Mouse (Mus musculus): ENCODE data around the gene St6gal2. TPM values are rescaled to one million over a fixed set of nuclear protein-coding genes. Genes with fewer than 3 reads are reported as not detected.
A peak's percentile ranks its signal among the peaks of the same experiment; 100 is the strongest.

The St6gal2 gene
- 0.69 and 0.75 TPM in 2 replicates for polyA plus RNA-seq (2014; fragmentation: Nextera tagmentation; extraction: Ambion mirVana)

DNA sequence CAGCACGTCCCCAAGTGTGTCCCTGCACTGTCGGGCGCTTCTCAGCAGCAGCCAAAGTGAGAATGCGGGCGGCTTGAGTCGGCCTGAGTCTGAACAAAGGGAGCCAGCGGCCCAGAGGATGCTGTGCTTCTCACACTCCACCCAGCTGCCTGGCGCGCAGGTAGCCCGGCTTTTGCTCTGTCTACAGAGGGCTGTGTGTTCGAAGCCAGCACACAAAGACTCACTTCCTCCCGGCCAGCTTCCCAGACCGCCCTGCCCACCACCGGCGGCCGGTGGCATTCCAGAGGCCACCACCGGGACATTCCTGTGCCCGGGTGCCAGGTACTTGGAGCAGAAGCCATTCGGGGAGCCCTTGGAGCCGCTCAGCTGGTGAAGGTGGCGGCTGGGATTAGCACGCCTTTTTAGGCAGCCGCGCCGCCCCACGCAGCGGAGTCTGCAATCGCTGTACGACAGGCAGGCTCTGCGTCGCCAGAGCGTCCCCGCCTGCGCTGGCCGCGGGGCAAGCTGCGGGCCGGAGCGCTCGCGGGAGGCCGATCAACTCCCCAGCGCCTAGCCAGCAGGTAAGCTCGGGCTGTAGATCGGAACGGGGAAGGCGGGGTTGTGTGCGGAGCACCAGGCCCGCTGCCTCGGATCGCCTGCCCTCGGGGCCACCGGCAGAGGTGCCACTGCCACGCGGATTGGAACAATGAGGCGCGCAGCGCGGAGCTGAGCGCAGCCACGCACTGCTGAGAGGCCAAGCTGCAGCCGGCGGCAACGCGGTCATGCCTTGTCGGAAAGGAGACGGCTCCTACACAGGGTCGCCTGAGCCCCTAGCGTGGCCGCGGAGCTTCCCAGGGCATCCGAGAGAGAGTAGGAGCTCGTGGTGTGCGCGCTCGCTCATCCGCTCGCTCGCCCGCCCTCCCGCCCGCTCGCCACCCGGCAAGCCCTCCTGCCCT, at the start of gene St6gal2:
Gene St6gal2, plus strand, starts transcription at position 133 of the 935 bp plus-strand sequence.
- Histone ChIP-seq H3K27me3 (replicated peaks; ENCODE audit: control insufficient read depth, insufficient read depth, low read length) (peaks cover 26% of the 10 kb centered on the region), H3K4me2 (peak within 1 kb of the TSS; percentile 79), H3K27ac (ENCODE audit: low read depth, low read length) (no peak within 1 kb of the TSS), H3K4me3 (ENCODE audit: low read depth, low read length) (peak within 1 kb of the TSS; percentile 50), H3K4me1 (replicated peaks; ENCODE audit: control insufficient read depth, insufficient read depth, low read length) (no peaks in the 10 kb centered on the region), H3K9ac (ENCODE audit: low read depth, low read length) (0 out of 2 replicates have a peak within 1 kb of the TSS, but pooled peaks have one; percentile 25), H3K36me3 (ENCODE audit: control insufficient read depth, insufficient read depth, low read length) (no peaks in the 10 kb centered on the region), H3K9me3 (ENCODE audit: control insufficient read depth, low read length) (no peaks in the 10 kb centered on the region)
- peak; percentile 41 for DNase-seq (ENCODE audit: low spot score)
- ATAC-seq (replicated peaks; ENCODE audit: low FRiP score): peak; percentile 51
- 1% methylated on average over 84 of the region's 84 CpGs for WGBS

DNA sequence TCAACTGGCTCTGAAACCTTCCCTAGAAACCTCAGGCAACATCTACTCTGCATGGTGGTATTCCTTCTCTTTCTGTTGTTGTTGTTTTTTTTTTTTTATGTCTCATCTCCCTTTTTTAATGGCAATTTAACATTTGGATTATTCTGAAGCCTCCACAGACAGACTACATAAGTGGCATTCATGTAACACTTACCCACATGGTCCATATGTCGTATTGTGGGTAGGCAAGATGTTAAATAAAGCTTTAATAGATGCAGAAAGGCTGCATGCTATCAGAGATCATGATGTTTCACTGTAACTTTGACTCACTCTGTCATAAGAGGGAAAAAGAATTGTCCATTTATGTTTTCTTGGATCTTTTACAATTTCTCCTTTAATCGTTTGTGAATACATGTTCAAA, 39.1 kb upstream of the St6gal2 start:
- Histone ChIP-seq H3K4me3 (ENCODE audit: low read depth, low read length) (no peak overlapping the region), H3K27me3 (replicated peaks; ENCODE audit: control insufficient read depth, insufficient read depth, low read length) (no peaks in the 10 kb centered on the region), H3K36me3 (ENCODE audit: control insufficient read depth, insufficient read depth, low read length) (no peaks in the 10 kb centered on the region), H3K27ac (ENCODE audit: low read depth, low read length) (no peak overlapping the region), H3K4me1 (replicated peaks; ENCODE audit: control insufficient read depth, insufficient read depth, low read length) (no peaks in the 10 kb centered on the region), H3K4me2 (no peak overlapping the region), H3K9ac (ENCODE audit: low read depth, low read length) (no peak overlapping the region), H3K9me3 (ENCODE audit: control insufficient read depth, low read length) (no peaks in the 10 kb centered on the region)
- no peak for DNase-seq (ENCODE audit: low spot score)
- ATAC-seq (replicated peaks; ENCODE audit: low FRiP score): no peak
- WGBS: 83% methylated on average over 2 of the region's 2 CpGs

DNA sequence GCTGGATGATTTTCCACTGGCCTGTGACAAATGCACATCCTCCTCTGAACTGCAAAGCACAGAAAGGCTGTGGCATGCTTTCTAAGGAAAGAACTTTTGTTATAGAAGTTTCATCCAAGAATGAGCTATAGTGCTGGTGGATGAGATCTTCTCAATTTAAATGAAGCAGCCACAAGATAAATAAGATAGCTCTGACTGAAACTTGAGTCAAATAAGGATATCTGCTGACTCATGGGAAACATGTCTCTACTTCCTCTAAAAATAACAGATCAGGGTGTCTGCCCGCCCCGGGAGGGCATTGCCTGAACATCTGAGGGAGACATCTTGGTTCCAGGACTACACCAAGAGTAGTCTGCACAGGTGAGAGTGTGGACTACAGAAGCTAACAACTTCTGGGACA, 28.7 kb upstream of the St6gal2 start:
- 71% methylated on average over 2 of the region's 2 CpGs for WGBS
- ATAC-seq (replicated peaks; ENCODE audit: low FRiP score) (no peak), DNase-seq (ENCODE audit: low spot score) (no peak)
- H3K4me2 ChIP-seq: no peak overlapping the region
- H3K4me3 ChIP-seq (ENCODE audit: low read depth, low read length): no peak overlapping the region
- no peaks in the 10 kb centered on the region for H3K4me1 ChIP-seq (replicated peaks; ENCODE audit: control insufficient read depth, insufficient read depth, low read length)
- H3K27ac ChIP-seq (ENCODE audit: low read depth, low read length): no peak overlapping the region
- H3K27me3 ChIP-seq (replicated peaks; ENCODE audit: control insufficient read depth, insufficient read depth, low read length): no peaks in the 10 kb centered on the region
- no peak overlapping the region for H3K9ac ChIP-seq (ENCODE audit: low read depth, low read length)
- H3K36me3 ChIP-seq (ENCODE audit: control insufficient read depth, insufficient read depth, low read length): no peaks in the 10 kb centered on the region
- H3K9me3 ChIP-seq (ENCODE audit: control insufficient read depth, low read length): no peaks in the 10 kb centered on the region

DNA sequence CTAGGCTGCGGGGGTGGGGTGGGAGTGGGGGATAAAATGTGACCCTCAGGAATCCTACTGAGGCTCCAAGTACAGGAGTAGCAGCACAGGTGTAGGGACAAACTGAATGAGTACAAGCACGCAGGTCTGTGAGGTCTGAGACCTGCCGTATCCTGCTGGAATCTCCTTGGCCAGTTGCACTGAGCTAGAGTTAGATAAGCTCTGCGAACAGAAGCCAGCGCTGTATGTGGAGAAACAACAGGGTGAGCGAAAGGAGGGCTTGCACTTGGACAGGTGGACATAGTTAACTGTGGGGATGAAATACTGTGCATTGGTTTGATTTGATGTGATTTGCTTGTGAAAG, 974 bp downstream of the St6gal2 start:
- Histone ChIP-seq H3K4me2 (peak overlapping the region; percentile 79), H3K27me3 (replicated peaks; ENCODE audit: control insufficient read depth, insufficient read depth, low read length) (peaks cover 26% of the 10 kb centered on the region), H3K4me3 (ENCODE audit: low read depth, low read length) (peak overlapping the region; percentile 50), H3K36me3 (ENCODE audit: control insufficient read depth, insufficient read depth, low read length) (no peaks in the 10 kb centered on the region), H3K9ac (ENCODE audit: low read depth, low read length) (0 out of 2 replicates have a peak overlapping the region, but pooled peaks have one; percentile 25), H3K9me3 (ENCODE audit: control insufficient read depth, low read length) (no peaks in the 10 kb centered on the region), H3K27ac (ENCODE audit: low read depth, low read length) (no peak overlapping the region), H3K4me1 (replicated peaks; ENCODE audit: control insufficient read depth, insufficient read depth, low read length) (no peaks in the 10 kb centered on the region)
- DNase-seq (ENCODE audit: low spot score) (no peak), ATAC-seq (replicated peaks; ENCODE audit: low FRiP score) (peak; percentile 31)
- WGBS: 8% methylated on average over 6 of the region's 6 CpGs

DNA sequence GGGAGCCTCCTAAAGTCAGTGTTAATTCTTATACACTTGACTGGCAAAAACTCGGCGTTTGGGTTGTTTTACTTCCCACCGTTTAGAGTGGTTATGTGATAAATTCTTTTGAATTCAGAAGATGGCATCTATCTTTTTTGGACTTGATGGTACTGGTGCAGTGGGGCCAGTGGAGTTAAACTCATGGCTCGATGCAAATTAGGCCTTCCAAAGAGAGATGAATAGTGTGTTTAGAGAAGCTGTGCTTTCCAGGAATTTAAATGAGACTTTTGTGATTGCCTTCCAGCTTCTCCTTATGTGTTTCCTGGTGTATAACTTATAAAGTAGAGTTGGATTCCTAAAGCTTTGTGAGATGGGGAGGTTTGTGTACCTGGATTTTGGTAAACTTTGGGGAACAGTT, 1.5 kb downstream of the St6gal2 start:
- no peak overlapping the region for H3K4me3 ChIP-seq (ENCODE audit: low read depth, low read length)
- DNase-seq (ENCODE audit: low spot score) (no peak), ATAC-seq (replicated peaks; ENCODE audit: low FRiP score) (no peak)
- H3K9me3 ChIP-seq (ENCODE audit: control insufficient read depth, low read length): no peaks in the 10 kb centered on the region
- no peak overlapping the region for H3K9ac ChIP-seq (ENCODE audit: low read depth, low read length)
- WGBS: 41% methylated on average over 4 of the region's 4 CpGs
- H3K4me1 ChIP-seq (replicated peaks; ENCODE audit: control insufficient read depth, insufficient read depth, low read length): no peaks in the 10 kb centered on the region
- H3K27me3 ChIP-seq (replicated peaks; ENCODE audit: control insufficient read depth, insufficient read depth, low read length): peaks cover 26% of the 10 kb centered on the region
- no peaks in the 10 kb centered on the region for H3K36me3 ChIP-seq (ENCODE audit: control insufficient read depth, insufficient read depth, low read length)
- H3K4me2 ChIP-seq: no peak overlapping the region
- no peak overlapping the region for H3K27ac ChIP-seq (ENCODE audit: low read depth, low read length)

DNA sequence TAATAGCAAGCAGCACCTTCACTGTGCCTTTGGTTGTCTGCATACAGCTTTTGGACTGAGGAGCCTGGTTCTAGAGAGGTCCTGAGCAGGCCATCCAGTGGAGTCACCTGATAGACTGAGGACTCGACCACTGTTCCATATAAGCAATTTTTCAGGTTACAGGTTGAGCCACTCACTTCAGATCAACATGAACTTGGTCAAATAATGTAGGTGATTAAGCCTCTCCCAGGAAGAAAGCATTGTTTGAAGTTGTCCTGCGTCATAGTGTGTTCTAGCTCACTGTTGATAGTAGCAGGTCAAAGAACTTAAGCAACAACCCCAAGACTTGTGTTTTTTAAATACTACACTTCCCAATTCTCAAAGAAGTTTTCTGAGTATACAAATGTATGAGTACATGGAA, 5.8 kb downstream of the St6gal2 start:
- no peak for ATAC-seq (replicated peaks; ENCODE audit: low FRiP score)

DNA sequence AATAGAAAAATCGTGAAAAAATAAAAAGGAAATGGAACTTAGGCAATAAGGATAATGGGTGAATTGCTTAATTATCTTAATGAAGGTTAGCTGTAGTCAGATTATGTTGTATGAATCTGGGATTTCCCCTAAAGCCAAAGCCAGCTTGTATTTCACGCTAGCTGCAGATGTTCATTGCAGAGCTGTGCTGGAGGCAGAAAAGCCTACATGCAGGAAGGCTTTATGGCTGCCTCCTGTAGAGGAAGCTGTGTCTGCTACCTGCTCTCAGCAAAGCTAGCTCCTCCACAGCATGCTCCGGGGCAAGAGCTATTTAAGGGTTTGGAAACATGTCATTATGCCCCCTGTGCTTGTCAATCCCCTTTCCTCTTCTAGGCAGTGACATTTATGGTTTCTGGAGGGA, 9.3 kb downstream of the St6gal2 start:
- no peak for ATAC-seq (replicated peaks; ENCODE audit: low FRiP score)
- H3K36me3 ChIP-seq (ENCODE audit: control insufficient read depth, insufficient read depth, low read length): no peaks in the 10 kb centered on the region
- no peak overlapping the region for H3K4me3 ChIP-seq (ENCODE audit: low read depth, low read length)
- no peaks in the 10 kb centered on the region for H3K4me1 ChIP-seq (replicated peaks; ENCODE audit: control insufficient read depth, insufficient read depth, low read length)
- DNase-seq (ENCODE audit: low spot score): no peak
- no peaks in the 10 kb centered on the region for H3K27me3 ChIP-seq (replicated peaks; ENCODE audit: control insufficient read depth, insufficient read depth, low read length)
- H3K9me3 ChIP-seq (ENCODE audit: control insufficient read depth, low read length): no peaks in the 10 kb centered on the region
- H3K9ac ChIP-seq (ENCODE audit: low read depth, low read length): no peak overlapping the region
- no peak overlapping the region for H3K4me2 ChIP-seq
- WGBS: 59% methylated on average over 3 of the region's 3 CpGs
- no peak overlapping the region for H3K27ac ChIP-seq (ENCODE audit: low read depth, low read length)

More for the DNA sequence above, 5.8 kb downstream of the St6gal2 start:
- Histone ChIP-seq H3K27me3 (replicated peaks; ENCODE audit: control insufficient read depth, insufficient read depth, low read length) (peaks cover 12% of the 10 kb centered on the region), H3K4me2 (no peak overlapping the region), H3K9ac (ENCODE audit: low read depth, low read length) (no peak overlapping the region), H3K4me1 (replicated peaks; ENCODE audit: control insufficient read depth, insufficient read depth, low read length) (no peaks in the 10 kb centered on the region), H3K9me3 (ENCODE audit: control insufficient read depth, low read length) (no peaks in the 10 kb centered on the region), H3K36me3 (ENCODE audit: control insufficient read depth, insufficient read depth, low read length) (no peaks in the 10 kb centered on the region), H3K4me3 (ENCODE audit: low read depth, low read length) (no peak overlapping the region), H3K27ac (ENCODE audit: low read depth, low read length) (no peak overlapping the region)
- 65% methylated on average over 2 of the region's 2 CpGs for WGBS
- DNase-seq (ENCODE audit: low spot score): no peak

DNA sequence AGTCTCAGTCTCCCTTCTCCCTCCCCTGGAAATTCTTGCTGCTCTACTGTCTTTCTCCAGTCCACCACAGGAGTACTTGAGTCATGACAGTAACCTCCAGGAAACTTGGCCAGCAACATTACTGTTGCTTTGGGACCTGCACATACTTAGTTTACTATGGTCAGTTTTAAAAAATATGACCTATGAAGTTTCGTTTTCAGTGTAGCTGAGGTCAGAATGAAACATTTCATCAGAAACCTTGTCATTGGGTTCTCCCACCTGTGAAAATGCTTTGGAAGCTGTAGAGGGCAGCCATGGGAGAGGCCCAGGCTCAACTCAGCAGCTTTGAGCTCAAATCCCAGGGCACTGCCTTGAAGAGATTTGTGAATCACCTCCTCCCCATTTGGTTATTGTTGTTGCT, 15.0 kb downstream of the St6gal2 start:
- Histone ChIP-seq H3K4me2 (no peak overlapping the region), H3K36me3 (ENCODE audit: control insufficient read depth, insufficient read depth, low read length) (no peaks in the 10 kb centered on the region), H3K9ac (ENCODE audit: low read depth, low read length) (no peak overlapping the region), H3K27ac (ENCODE audit: low read depth, low read length) (no peak overlapping the region), H3K9me3 (ENCODE audit: control insufficient read depth, low read length) (no peaks in the 10 kb centered on the region), H3K4me1 (replicated peaks; ENCODE audit: control insufficient read depth, insufficient read depth, low read length) (no peaks in the 10 kb centered on the region), H3K27me3 (replicated peaks; ENCODE audit: control insufficient read depth, insufficient read depth, low read length) (no peaks in the 10 kb centered on the region), H3K4me3 (ENCODE audit: low read depth, low read length) (no peak overlapping the region)
- WGBS: 70% methylated on average over 1 of the region's 1 CpGs
- no peak for DNase-seq (ENCODE audit: low spot score)
- ATAC-seq (replicated peaks; ENCODE audit: low FRiP score): no peak

DNA sequence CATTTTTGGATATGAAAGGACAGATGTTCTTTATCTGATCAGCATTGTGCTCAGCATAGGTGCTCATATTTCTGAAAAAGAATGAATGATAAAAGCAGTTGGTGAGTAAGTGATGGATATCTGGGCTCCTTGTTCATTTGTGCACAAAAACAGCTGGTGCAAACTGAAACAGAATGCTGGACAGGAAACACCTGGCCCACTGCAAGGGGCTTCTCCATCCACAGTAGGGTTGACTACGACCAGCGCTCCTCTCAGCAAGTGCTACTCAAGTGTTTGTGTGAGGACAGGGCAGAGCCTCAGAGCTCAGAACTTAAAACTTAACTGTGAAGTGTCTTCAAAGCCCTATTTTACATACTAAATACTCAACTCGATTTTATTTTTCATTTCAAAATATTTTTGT, 22.4 kb downstream of the St6gal2 start:
- no peak overlapping the region for H3K9ac ChIP-seq (ENCODE audit: low read depth, low read length)
- H3K4me3 ChIP-seq (ENCODE audit: low read depth, low read length): no peak overlapping the region
- WGBS: 68% methylated on average over 3 of the region's 3 CpGs
- ATAC-seq (replicated peaks; ENCODE audit: low FRiP score) (no peak), DNase-seq (ENCODE audit: low spot score) (no peak)
- H3K27ac ChIP-seq (ENCODE audit: low read depth, low read length): no peak overlapping the region
- H3K36me3 ChIP-seq (ENCODE audit: control insufficient read depth, insufficient read depth, low read length): no peaks in the 10 kb centered on the region
- no peaks in the 10 kb centered on the region for H3K9me3 ChIP-seq (ENCODE audit: control insufficient read depth, low read length)
- no peak overlapping the region for H3K4me2 ChIP-seq
- H3K27me3 ChIP-seq (replicated peaks; ENCODE audit: control insufficient read depth, insufficient read depth, low read length): no peaks in the 10 kb centered on the region
- no peaks in the 10 kb centered on the region for H3K4me1 ChIP-seq (replicated peaks; ENCODE audit: control insufficient read depth, insufficient read depth, low read length)
